Mouse (Mus musculus) bone marrow macrophage, adult 2 months (primary cell): ENCODE results near the gene Ripply1.

ENCODE experiments used
- CTCF ChIP-seq: IDR thresholded peaks from 2 replicates; pipeline ENCODE4 v1.5.1; 2012; ENCODE audit warnings: low read depth, mild to moderate bottlenecking, low read length, moderate library complexity
- POLR2A ChIP-seq: IDR thresholded peaks from 2 replicates; pipeline ENCODE4 v1.6.1; 2012; ENCODE audit warnings: mild to moderate bottlenecking, low read depth, low read length, borderline replicate concordance

- no peak for TF ChIP-seq CTCF
- TF ChIP-seq POLR2A = no peak
These were observed 23.8 kb upstream of the Ripply1 start for GRCm38 (mm10) chrX:139805918-139806317.
